Mouse (Mus musculus) hindbrain, embryonic 15.5 days (tissue): ENCODE data around the gene Cercam. TPM values are rescaled to one million over a fixed set of nuclear protein-coding genes. Genes with fewer than 3 reads are reported as not detected.
"Not testable (repeated sequence)": the region's sequence is repeated elsewhere in the genome, so short reads cannot be mapped to it uniquely, and the experiment has no call there.

Source experiments
- ATAC-seq: fragments of 200-750 bp; cut with Nextera tagmentation; 2 replicates; pipeline ENCODE4 v1.8.0; 2017; ENCODE audit warnings: low read depth, moderate number of reproducible peaks, moderate TSS enrichment; ENCODE audit not compliant: low FRiP score
- H3K27ac ChIP-seq: fragments of 300-500 bp; sonication (generic); replicated peaks from 2 replicates; pipeline ENCODE4 v1.5.1; 2015; ENCODE audit warnings: mild to moderate bottlenecking, inconsistent platforms
- H3K27me3 ChIP-seq: fragments of 300-500 bp; sonication (generic); 2 replicates; pipeline ENCODE4 v1.6.1; 2015; ENCODE audit warnings: control low read depth, inconsistent platforms
- H3K36me3 ChIP-seq: fragments of 300-500 bp; sonication (generic); 2 replicates; pipeline ENCODE4 v1.6.1; 2015; ENCODE audit warnings: control low read depth, inconsistent platforms
- H3K4me1 ChIP-seq: fragments of 300-500 bp; sonication (generic); replicated peaks from 2 replicates; pipeline ENCODE4 v1.6.1; 2015; ENCODE audit warnings: control low read depth, inconsistent platforms
- H3K4me2 ChIP-seq: fragments of 300-500 bp; sonication (generic); 2 replicates; pipeline ENCODE4 v1.6.1; 2015; ENCODE audit warnings: moderate library complexity, mild to moderate bottlenecking, inconsistent platforms
- H3K4me3 ChIP-seq: fragments of 300-500 bp; sonication (generic); 2 replicates; pipeline ENCODE4 v1.5.1; 2015; ENCODE audit warnings: mild to moderate bottlenecking, inconsistent platforms
- H3K9ac ChIP-seq: fragments of 300-500 bp; sonication (generic); 2 replicates; pipeline ENCODE4 v1.6.1; 2015; ENCODE audit warnings: inconsistent platforms
- H3K9me3 ChIP-seq: fragments of 300-500 bp; sonication (generic); 2 replicates; pipeline ENCODE4 v1.6.1; 2016; ENCODE audit warnings: control low read depth, inconsistent platforms
- WGBS: fragments of 180-500 bp; shearing (Covaris S2); methylation state at CpG from one replicate; pipeline ENCODE4 v1.1.7; 2015; 5-methylcytosine and 5-hydroxymethylcytosine counted together
- polyA plus RNA-seq: library from polyadenylated mRNA; unstranded; fragments of >200 nt; fragmentation: Nextera tagmentation; extraction: Ambion mirVana; gene quantifications from 2 replicates; pipeline ENCODE4 v1.2.1, GENCODE M21; 2015

Cercam gene
- polyA plus RNA-seq, 1 experiment from 2014 or later: 25.9 TPM

DNA sequence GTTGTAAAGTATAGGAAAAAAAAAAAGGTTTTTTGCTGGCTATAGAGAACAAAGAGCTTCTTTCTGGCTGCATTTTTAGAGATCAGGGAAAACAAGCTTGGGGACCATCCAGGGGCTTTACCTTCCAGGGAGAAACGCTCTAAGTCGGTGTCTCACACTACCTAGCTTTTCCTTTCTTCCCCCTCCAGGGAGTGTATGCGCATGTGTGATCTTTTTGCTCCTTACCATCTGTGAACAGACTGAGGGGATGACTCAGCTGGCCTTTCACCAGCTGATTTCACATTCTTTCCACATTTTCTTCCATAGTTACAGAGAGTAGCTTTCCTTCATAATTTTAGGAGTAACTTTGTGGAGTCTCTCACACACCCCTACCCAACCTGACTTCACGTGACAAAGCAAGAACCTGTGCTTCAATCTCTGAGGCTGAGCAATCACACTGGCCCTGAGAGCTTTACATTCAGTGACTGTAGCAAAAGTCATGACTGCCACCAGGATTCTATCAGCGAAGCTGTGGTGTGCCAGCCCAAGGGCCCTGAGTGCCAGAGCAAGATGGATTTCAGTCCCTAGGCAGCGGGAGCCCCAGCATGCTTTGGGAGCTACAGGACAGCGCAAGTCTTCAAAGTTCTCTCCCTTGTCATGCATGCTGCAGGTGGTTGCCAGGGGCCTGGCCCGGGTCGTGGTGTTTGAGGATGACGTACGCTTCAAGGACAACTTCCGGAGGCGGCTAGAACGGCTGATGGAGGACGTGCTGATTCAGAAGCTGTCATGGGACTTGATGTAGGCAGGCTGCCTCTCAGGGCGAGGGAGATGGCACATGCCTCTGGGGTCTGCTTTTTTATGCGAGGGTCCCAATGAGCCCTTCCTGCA lies 11.2 kb downstream of the Cercam start:
- no peak for ATAC-seq
- H3K27me3 ChIP-seq: no peaks in the 10 kb centered on the region
- peaks cover 5% of the 10 kb centered on the region; the same call in 1 of the 2 replicates for H3K4me1 ChIP-seq
- H3K36me3 ChIP-seq: peaks cover 14% of the 10 kb centered on the region; the same call in 1 of the 2 replicates
- WGBS: 81% methylated on average over 17 of the region's 17 CpGs
- no peak overlapping the region for H3K9ac ChIP-seq
- H3K4me3 ChIP-seq: no peak overlapping the region
- no peak overlapping the region for H3K4me2 ChIP-seq
- no peak overlapping the region for H3K27ac ChIP-seq
- no peaks in the 10 kb centered on the region for H3K9me3 ChIP-seq

DNA sequence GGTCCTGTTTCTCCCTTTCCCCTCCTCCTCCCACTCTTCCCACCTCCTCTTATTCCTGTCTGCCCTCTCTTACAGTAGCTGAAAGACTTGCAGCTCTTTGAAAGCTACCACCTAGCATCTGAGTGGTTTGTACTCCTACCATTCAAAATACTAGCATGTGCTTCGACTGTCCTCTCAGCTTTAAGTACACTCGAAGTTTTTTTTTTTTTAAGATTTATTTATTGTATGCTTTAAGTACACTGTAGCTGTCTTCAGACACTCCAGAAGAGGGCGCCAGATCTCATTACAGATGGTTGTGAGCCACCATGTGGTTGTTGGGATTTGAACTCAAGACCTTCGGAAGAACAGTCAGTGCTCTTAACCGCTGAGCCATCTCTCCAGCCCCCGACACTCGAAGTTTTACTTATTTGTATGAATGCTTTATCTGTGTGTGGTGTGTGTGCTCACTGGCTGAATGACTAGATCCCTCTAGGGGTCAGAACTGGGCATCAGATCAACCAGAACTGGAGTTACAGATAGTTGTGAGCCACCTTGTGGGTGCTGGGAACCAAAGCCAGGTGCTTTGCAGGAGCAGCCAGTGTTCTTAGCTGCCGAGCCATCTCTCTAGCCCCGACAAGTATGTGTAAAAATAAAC lies 17.8 kb downstream of the Cercam start:
- H3K4me1 ChIP-seq: peaks cover 16% of the 10 kb centered on the region
- not testable (repeated sequence) for H3K4me3 ChIP-seq, H3K4me2 ChIP-seq, ATAC-seq, H3K9ac ChIP-seq, H3K36me3 ChIP-seq, H3K27ac ChIP-seq, H3K9me3 ChIP-seq, H3K27me3 ChIP-seq
- 87% methylated on average over 9 of the region's 9 CpGs for WGBS

DNA sequence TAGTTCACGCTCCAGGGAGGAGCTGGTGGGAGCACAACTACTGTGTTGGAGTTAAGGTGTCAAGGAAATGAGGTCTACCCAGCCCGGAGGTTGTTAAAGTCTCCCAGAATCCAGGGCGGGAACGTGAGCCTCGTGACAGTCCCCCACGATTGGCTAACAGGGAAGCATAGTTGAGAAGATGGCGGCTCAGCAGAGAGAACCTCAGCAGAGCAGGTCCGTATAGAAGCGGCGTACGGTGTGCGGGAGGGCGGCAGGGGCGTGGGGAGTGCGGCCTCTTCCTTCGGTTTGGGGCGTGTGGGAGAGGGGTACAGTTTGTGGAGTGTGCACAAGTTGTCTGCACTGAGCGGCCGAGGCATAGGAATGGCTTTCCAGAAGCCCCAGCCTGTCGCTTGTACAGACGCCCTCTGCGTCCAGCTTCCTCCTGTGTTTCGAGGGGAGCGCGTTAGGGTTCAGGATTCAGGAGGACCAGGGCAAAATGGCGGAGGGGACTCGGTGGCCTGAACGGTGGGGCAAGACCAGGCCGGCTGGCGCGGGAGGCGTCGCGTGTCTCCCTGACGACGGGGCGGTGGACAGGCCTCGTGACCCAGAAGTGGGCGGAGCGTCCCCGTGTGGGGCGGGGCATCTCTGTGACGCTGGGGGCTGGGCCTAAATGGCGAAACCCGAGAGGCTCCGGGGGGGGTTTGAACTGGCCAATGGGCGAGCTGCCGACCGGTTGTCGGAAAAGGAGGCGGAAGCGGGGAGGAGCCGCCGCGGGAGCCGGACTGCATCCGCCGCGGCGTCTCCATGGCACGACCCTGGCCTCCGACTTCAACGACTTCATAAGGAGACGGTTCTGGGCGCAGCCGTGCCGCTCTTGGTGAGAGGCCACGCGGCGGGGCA lies 20.3 kb downstream of the Cercam start, which contains the start of gene Odf2:
TSS of gene Odf2 (plus strand) at position 156 of the 879 bp plus-strand sequence.
- peak within 1 kb of the TSS; percentile 96 for H3K9ac ChIP-seq
- peak within 1 kb of the TSS; percentile 93 for H3K4me3 ChIP-seq
- peak within 1 kb of the TSS; percentile 98 for H3K4me2 ChIP-seq
- WGBS: 1% methylated on average over 69 of the region's 70 CpGs
- H3K4me1 ChIP-seq: peaks cover 18% of the 10 kb centered on the region
- H3K36me3 ChIP-seq: peaks cover 24% of the 10 kb centered on the region
- peak within 1 kb of the TSS; percentile 89 for H3K27ac ChIP-seq
- H3K9me3 ChIP-seq: no peaks in the 10 kb centered on the region
- peak; percentile 94 for ATAC-seq
- H3K27me3 ChIP-seq: no peaks in the 10 kb centered on the region

DNA sequence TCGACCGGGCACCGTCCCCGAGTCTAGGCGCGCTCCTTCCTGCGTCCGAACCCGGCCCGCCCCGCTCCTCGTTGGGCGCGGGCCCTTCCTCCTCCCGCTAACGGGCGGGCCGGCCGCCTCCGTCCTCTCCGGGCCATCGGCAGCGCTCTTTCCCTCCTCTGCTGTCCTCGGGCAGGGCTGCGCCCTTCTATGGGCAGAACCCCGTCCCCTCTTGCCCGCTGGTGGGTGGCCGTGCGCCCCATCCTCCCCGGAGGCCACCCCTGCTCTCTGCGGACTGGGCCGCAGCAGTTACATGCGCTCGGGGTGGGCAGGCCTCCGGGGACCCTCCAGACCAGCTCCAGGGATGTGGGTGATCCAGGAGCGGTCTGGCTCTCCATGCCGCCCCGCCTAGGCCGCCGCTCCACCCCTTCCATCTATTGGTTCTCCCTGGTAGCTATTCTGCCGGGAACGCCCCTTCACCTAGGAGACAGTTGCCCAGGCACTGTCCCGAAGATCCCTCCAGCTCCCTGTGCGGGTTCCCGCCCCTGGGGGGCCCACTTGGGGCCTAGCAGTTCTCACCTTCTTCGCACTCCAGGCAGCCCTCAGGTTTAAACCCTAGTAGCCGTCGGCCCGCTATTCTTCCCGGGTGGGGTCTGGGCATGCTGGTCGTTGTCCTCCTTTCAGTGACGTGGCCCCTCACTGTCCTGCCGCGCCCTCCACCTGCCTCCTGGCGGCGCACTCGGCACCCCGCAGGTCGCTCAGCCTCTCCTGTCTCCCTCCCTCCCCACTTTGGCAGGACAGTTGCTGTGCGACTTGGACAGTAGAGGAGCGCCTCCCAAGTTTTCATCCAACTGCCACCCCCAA lies 21.2 kb downstream of the Cercam start:
- no peaks in the 10 kb centered on the region for H3K27me3 ChIP-seq
- H3K4me2 ChIP-seq: peak overlapping the region; percentile 98
- H3K9ac ChIP-seq: peak overlapping the region; percentile 96
- H3K36me3 ChIP-seq: peaks cover 33% of the 10 kb centered on the region
- under 1% methylated on average over 54 of the region's 61 CpGs for WGBS
- H3K4me3 ChIP-seq: peak overlapping the region; percentile 93
- peaks cover 18% of the 10 kb centered on the region for H3K4me1 ChIP-seq
- peak; percentile 88 for ATAC-seq
- H3K9me3 ChIP-seq: no peaks in the 10 kb centered on the region
- peak overlapping the region; percentile 89 for H3K27ac ChIP-seq

DNA sequence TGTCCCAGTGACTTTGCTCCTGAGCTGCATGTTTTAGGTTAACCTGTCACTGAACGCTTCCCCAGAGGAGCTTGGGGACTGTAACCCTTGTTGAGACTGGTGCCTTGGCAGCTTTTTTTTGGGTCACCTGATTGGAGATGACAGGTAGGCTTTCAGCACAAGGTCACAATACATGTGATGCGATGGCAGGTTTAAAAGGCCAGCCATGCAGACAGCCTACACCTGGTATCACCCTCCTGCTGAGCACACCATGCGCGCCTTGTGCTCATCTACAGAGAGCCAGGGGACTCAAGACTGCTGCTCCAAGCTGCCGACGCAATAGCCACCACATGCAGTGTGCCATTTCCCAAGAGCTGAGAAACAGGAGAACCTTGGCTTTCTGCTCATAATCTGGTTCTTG lies 22.8 kb downstream of the Cercam start:
- Histone ChIP-seq H3K9ac (no peak overlapping the region), H3K4me3 (peak overlapping the region; percentile 93; the same call in 1 of the 2 replicates), H3K4me1 (peaks cover 18% of the 10 kb centered on the region), H3K9me3 (no peaks in the 10 kb centered on the region), H3K4me2 (no peak overlapping the region), H3K36me3 (peaks cover 47% of the 10 kb centered on the region), H3K27me3 (no peaks in the 10 kb centered on the region), H3K27ac (no peak overlapping the region)
- ATAC-seq: no peak
- WGBS: 87% methylated on average over 6 of the region's 6 CpGs

DNA sequence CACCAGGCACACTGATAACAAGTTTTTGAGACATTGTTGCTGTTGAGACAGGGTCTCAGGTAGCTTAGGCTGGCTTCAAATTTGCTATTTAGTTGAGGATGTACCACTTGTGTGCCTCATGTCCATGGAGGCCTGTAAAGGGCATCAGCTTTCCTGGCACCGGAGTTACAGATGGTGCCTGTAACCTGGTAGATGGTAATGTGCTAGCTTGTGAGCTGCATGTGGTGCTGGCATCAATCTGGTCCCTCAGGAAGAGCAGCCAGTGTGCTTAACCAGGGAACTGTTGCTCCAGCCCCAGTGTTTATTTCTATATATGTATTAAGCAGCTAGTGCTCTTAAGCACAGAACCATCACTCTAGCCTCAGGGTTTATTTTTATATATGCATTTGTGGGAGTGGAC lies 27.1 kb downstream of the Cercam start:
- no peak for ATAC-seq
- no peak overlapping the region for H3K4me3 ChIP-seq
- no peaks in the 10 kb centered on the region for H3K9me3 ChIP-seq
- no peaks in the 10 kb centered on the region for H3K27me3 ChIP-seq
- no peak overlapping the region for H3K4me2 ChIP-seq
- 100% methylated on average over 1 of the region's 1 CpGs for WGBS
- peaks cover 9% of the 10 kb centered on the region for H3K4me1 ChIP-seq
- H3K27ac ChIP-seq: no peak overlapping the region
- H3K9ac ChIP-seq: no peak overlapping the region
- peaks cover 87% of the 10 kb centered on the region for H3K36me3 ChIP-seq

DNA sequence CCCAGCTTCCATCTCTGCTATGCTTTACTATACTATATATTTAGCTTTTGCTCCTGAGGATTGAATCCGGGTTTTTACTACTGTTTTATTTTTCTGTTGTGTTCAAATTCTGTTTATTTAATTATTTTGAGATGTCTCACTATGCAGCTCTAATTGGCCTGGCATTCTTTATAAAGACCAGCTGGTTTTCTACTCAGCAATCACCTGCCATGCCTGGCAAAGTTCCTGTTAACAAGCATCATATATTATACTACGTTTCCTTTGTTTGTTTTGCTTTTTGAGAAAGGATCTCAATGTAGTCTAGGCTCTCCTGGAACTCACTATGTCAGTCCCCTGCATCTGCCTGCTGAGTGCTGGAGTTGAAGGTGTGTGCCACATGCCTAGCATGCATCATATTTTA lies 28.4 kb downstream of the Cercam start:
- Histone ChIP-seq H3K4me2 (no peak overlapping the region), H3K9me3 (no peaks in the 10 kb centered on the region), H3K36me3 (peaks cover 93% of the 10 kb centered on the region), H3K27ac (no peak overlapping the region), H3K9ac (no peak overlapping the region), H3K4me3 (no peak overlapping the region), H3K4me1 (no peaks in the 10 kb centered on the region), H3K27me3 (no peaks in the 10 kb centered on the region)
- no peak for ATAC-seq
- WGBS: 87% methylated on average over 2 of the region's 2 CpGs

DNA sequence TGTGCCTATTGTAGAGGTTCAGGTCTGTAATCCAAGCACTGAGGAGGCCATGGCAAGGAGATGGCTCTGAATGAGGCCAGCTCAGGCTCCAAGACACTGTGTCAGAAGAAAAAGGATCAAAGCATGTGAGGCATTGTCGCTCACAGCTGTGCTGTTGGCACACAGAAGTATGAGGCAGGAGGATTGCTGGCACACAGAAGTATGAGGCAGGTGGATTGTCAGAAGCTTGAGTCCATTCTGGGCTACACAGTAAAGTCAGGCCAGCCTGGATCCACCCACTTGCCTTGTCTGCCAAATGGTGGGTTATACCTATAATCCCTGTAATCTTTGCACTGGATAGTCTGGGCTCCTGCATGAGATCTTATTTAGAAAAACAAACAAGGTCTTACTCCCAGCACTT lies 29.1 kb downstream of the Cercam start:
- ATAC-seq: no peak
- H3K27me3 ChIP-seq: no peaks in the 10 kb centered on the region
- no peaks in the 10 kb centered on the region for H3K4me1 ChIP-seq
- H3K9me3 ChIP-seq: no peaks in the 10 kb centered on the region
- no peak overlapping the region for H3K9ac ChIP-seq
- H3K4me2 ChIP-seq: no peak overlapping the region
- H3K36me3 ChIP-seq: peaks cover 93% of the 10 kb centered on the region
- no peak overlapping the region for H3K27ac ChIP-seq
- WGBS: 96% methylated on average over 1 of the region's 1 CpGs
- no peak overlapping the region for H3K4me3 ChIP-seq

DNA sequence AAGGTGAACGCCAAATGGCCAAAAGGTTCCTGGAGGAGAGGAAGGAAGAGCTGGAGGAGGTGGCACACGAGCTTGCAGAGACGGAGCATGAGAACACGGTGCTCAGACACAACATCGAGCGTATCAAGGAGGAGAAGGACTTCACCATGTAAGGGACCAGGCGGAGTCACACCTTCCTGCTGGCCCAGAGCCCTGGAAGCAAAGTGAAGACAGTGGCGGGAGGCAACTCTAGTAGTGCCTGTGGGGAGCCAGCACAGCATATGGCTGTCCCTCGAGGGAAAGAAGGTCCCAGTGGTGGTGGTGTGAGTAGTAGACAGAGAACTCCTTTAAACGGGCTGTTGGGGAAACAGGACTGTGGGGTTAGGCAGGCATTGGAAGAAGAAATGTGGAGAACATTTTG lies 33.2 kb downstream of the Cercam start:
- ATAC-seq: no peak
- H3K4me2 ChIP-seq: no peak overlapping the region
- no peak overlapping the region for H3K27ac ChIP-seq
- H3K27me3 ChIP-seq: no peaks in the 10 kb centered on the region
- 90% methylated on average over 10 of the region's 10 CpGs for WGBS
- no peaks in the 10 kb centered on the region for H3K9me3 ChIP-seq
- H3K4me3 ChIP-seq: no peak overlapping the region
- no peak overlapping the region for H3K9ac ChIP-seq
- no peaks in the 10 kb centered on the region for H3K4me1 ChIP-seq
- peaks cover 92% of the 10 kb centered on the region for H3K36me3 ChIP-seq

DNA sequence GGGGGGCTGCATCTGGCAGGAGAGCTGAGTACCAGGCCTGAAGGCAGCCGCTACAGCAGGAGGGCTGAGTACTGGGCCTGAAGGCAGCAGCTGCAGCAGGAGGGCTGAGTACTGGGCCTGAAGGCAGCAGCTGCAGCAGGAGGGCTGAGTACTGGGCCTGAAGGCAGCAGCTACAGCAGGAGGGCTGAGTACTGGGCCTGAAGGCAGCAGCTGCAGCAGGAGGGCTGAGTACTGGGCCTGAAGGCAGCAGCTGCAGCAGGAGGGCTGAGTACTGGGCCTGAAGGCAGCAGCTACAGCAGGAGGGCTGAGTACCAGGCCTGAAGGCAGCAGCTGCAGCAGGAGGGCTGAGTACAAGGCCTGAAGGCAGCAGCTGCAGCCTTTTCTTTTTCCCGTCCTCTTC lies 39.2 kb downstream of the Cercam start:
- ATAC-seq, H3K4me3 ChIP-seq, H3K27ac ChIP-seq, H3K9me3 ChIP-seq, H3K9ac ChIP-seq, H3K27me3 ChIP-seq, H3K4me2 ChIP-seq, H3K4me1 ChIP-seq: not testable (repeated sequence)
- 86% methylated on average over 2 of the region's 2 CpGs for WGBS
- H3K36me3 ChIP-seq: peaks cover 73% of the 10 kb centered on the region

DNA sequence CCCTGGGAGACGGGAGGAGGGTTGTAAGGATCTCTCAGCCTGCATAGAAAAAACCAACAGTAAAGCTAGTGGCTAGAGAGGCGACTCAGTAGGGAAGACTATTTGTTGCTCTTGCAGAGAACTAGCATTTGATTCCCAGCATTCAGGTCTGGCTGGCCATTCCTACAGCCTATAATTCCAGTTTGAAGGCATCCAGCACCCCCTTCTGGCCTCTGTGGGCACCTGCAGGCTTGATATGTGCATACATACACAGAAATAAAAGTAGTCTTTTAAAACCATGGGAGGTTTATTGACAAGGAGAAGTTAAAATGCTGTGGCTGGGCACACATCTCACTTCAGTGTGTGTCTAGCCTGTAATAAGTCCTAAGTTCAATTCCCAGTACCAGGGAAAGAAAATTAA lies 41.1 kb downstream of the Cercam start:
- H3K4me3 ChIP-seq: no peak overlapping the region
- H3K9ac ChIP-seq: no peak overlapping the region
- no peaks in the 10 kb centered on the region for H3K27me3 ChIP-seq
- H3K36me3 ChIP-seq: peaks cover 72% of the 10 kb centered on the region
- no peaks in the 10 kb centered on the region for H3K4me1 ChIP-seq
- no peak overlapping the region for H3K27ac ChIP-seq
- H3K9me3 ChIP-seq: no peaks in the 10 kb centered on the region
- WGBS: 91% methylated on average over 2 of the region's 2 CpGs
- H3K4me2 ChIP-seq: no peak overlapping the region
- ATAC-seq: no peak
